Mouse (Mus musculus) cerebral cortex, adult 2 months (tissue): ENCODE measurements around the gene Adat2.

ENCODE experiments used
- WGBS: fragments of 180-500 bp; shearing (Covaris S2); methylation state at CpG from one replicate; pipeline ENCODE4 v1.1.7; 2018; 5-methylcytosine and 5-hydroxymethylcytosine counted together

Adat2 gene

GRCm38 (mm10) chr10:13552646-13553497, at the start of gene Adat2, which contains the start of gene Pex3:
TSS of gene Adat2 (plus strand) at chr10:13552894.
TSS of gene Pex3 (minus strand) at chr10:13553142.
- under 1% methylated on average over 51 of the region's 51 CpGs for WGBS

GRCm38 (mm10) chr10:13521857-13522256, 30.8 kb upstream of the Adat2 start:
- WGBS: 77% methylated on average over 4 of the region's 4 CpGs

- WGBS: 88% methylated on average over 4 of the region's 4 CpGs
Measured at GRCm38 (mm10) chr10:13528155-13528554, 24.5 kb upstream of the Adat2 start.

- WGBS: 83% methylated on average over 3 of the region's 3 CpGs
Measured at GRCm38 (mm10) chr10:13534751-13535150, 17.9 kb upstream of the Adat2 start.

- WGBS: 97% methylated on average over 7 of the region's 7 CpGs
Measured at GRCm38 (mm10) chr10:13536706-13537105, 16.0 kb upstream of the Adat2 start.

GRCm38 (mm10) chr10:13539769-13540333, 12.8 kb upstream of the Adat2 start:
- WGBS: 92% methylated on average over 7 of the region's 7 CpGs

- WGBS: 97% methylated on average over 5 of the region's 5 CpGs
Measured at GRCm38 (mm10) chr10:13541721-13542120, 11.0 kb upstream of the Adat2 start.

- 11% methylated on average over 10 of the region's 10 CpGs for WGBS
Measured at GRCm38 (mm10) chr10:13553498-13553985, 848 bp downstream of the Adat2 start.

- WGBS: 97% methylated on average over 1 of the region's 1 CpGs
Measured at GRCm38 (mm10) chr10:13554316-13554715, 1.6 kb downstream of the Adat2 start.

- 84% methylated on average over 13 of the region's 13 CpGs for WGBS
Measured at GRCm38 (mm10) chr10:13560014-13560674, 7.5 kb downstream of the Adat2 start.

GRCm38 (mm10) chr10:13564364-13565079, 11.8 kb downstream of the Adat2 start:
- WGBS: 22% methylated on average over 24 of the region's 24 CpGs

GRCm38 (mm10) chr10:13565080-13565448, 12.4 kb downstream of the Adat2 start:
- 29% methylated on average over 8 of the region's 8 CpGs for WGBS

GRCm38 (mm10) chr10:13566393-13566792, 13.7 kb downstream of the Adat2 start:
- 77% methylated on average over 13 of the region's 13 CpGs for whole genome bisulfite sequencing

- 48% methylated on average over 7 of the region's 7 CpGs for WGBS
Measured at GRCm38 (mm10) chr10:13569818-13570217, 17.1 kb downstream of the Adat2 start.

- 80% methylated on average over 9 of the region's 9 CpGs for WGBS
Measured at GRCm38 (mm10) chr10:13570697-13571538, 18.2 kb downstream of the Adat2 start.

GRCm38 (mm10) chr10:13572003-13572402, 19.3 kb downstream of the Adat2 start:
- 42% methylated on average over 10 of the region's 10 CpGs for WGBS

GRCm38 (mm10) chr10:13572410-13572809, 19.7 kb downstream of the Adat2 start:
- 61% methylated on average over 6 of the region's 6 CpGs for WGBS

GRCm38 (mm10) chr10:13577123-13577522, 24.4 kb downstream of the Adat2 start:
- 85% methylated on average over 7 of the region's 7 CpGs for WGBS

- 27% methylated on average over 2 of the region's 2 CpGs for WGBS
Measured at GRCm38 (mm10) chr10:13587914-13588313, 35.2 kb downstream of the Adat2 start.

- WGBS: 92% methylated on average over 10 of the region's 10 CpGs
Measured at GRCm38 (mm10) chr10:13592196-13592595, 39.5 kb downstream of the Adat2 start.

- 63% methylated on average over 3 of the region's 3 CpGs for WGBS
Measured at GRCm38 (mm10) chr10:13593529-13593928, 40.8 kb downstream of the Adat2 start.
